In the genomic region with DNA sequence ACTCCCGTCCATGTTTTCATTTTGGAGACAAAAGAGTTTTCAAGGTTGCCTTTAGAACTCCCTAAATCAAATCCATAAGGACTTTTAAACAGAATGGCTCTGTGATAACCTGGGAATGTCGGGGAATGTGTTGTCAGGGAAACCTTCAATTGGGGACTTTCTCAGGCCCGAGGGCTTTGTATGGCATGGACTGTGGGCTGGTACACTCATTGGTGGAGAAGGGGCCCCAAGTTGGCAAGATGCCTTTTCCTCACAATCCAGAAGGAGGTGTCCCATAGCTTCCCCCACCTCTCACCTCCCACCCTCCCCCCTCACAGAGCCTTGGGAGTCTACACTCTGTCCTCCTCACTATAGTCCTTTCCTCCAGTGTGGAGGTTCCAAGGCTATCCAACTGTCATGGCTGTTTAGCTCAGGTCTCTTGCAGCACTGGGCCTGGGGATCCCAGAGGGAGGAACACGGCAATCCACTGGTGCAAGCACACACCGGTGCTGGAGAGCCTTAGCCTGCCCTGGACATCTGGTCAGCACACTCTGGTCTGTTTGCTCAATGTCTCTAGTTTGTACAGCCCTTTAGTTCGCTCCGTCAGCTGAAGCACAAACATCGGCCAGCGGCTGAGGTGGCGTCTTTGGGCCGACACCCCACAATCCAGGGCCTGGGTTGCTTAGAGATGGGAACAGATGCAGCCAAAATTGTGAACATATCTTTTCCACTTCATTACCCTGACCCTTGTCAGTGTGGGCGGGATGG, we compare ENCODE assay signal across 8 mouse cellular contexts. TPM values are rescaled to one million over a fixed set of nuclear protein-coding genes. Genes with fewer than 3 reads are reported as not detected.
DNase-seq lines count a peak whose midpoint lies in the region; ATAC-seq and TF ChIP-seq lines count a peak whose summit lies in the region.

No protein-coding gene starts in this region.

- H3K27ac ChIP-seq in liver, embryonic 12.5 days = 0 out of 2 replicates have a peak overlapping the region, but pooled peaks have one; percentile 24
- peak overlapping the region; percentile 73 for H3K27ac ChIP-seq in heart, adult 2 months
- no peak overlapping the region for H3K27ac ChIP-seq in limb, embryonic 13.5 days
- H3K27ac ChIP-seq in stomach, embryonic 14.5 days (ENCODE audit: low read length) = peak overlapping the region; percentile 23; the same call in 1 of the 2 replicates
- H3K27ac ChIP-seq in thymus, adult 2 months (ENCODE audit: control insufficient read depth, insufficient read depth, low read length) = no peak overlapping the region

- H3K4me1 ChIP-seq in liver, embryonic 12.5 days = peaks cover 40% of the 10 kb centered on the region
- H3K4me1 ChIP-seq in heart, adult 2 months (ENCODE audit: control insufficient read depth, insufficient read depth, low read length) = peaks cover 12% of the 10 kb centered on the region
- H3K4me1 ChIP-seq in limb, embryonic 13.5 days = peaks cover 40% of the 10 kb centered on the region
- H3K4me1 ChIP-seq in stomach, embryonic 14.5 days (ENCODE audit: control insufficient read depth, insufficient read depth, low read length) = peaks cover 39% of the 10 kb centered on the region
- H3K4me1 ChIP-seq in thymus, adult 2 months (replicated peaks; ENCODE audit: control insufficient read depth, insufficient read depth, low read length) = peaks cover 5% of the 10 kb centered on the region

- TF ChIP-seq POLR2A in heart, adult 2 months (IDR thresholded peaks at IDR 0.05; ENCODE audit: insufficient read depth, low read depth, low read length) = no peak
- TF ChIP-seq POLR2A in thymus, adult 2 months (IDR thresholded peaks at IDR 0.05; ENCODE audit: control insufficient read depth, extremely low read depth, insufficient read depth, low read length, poor library complexity) = no peak

- no peak overlapping the region for H3K4me3 ChIP-seq in liver, embryonic 12.5 days
- no peak overlapping the region for H3K4me3 ChIP-seq in heart, adult 2 months
- H3K4me3 ChIP-seq in limb, embryonic 13.5 days = no peak overlapping the region
- no peak overlapping the region for H3K4me3 ChIP-seq in stomach, embryonic 14.5 days (ENCODE audit: low read depth, low read length)
- H3K4me3 ChIP-seq in thymus, adult 2 months (ENCODE audit: control insufficient read depth, insufficient read depth, low read length) = no peak overlapping the region

- no peaks in the 10 kb centered on the region for H3K9me3 ChIP-seq in liver, embryonic 12.5 days (replicated peaks)
- no peaks in the 10 kb centered on the region for H3K9me3 ChIP-seq in limb, embryonic 13.5 days
- H3K9me3 ChIP-seq in stomach, embryonic 14.5 days (ENCODE audit: control insufficient read depth, low read depth, low read length) = no peaks in the 10 kb centered on the region

- ATAC-seq in liver, embryonic 12.5 days = no peak
- no peak for ATAC-seq in limb, embryonic 13.5 days (ENCODE audit: low FRiP score, low read depth)
- ATAC-seq in stomach, embryonic 14.5 days (ENCODE audit: insufficient number of reproducible peaks, insufficient read depth, low FRiP score, low read depth) = no peak
- no peak for ATAC-seq in megakaryocyte, adult 5-6 weeks (ENCODE audit: poor library complexity, severe bottlenecking)

- H3K9ac ChIP-seq in liver, embryonic 12.5 days = no peak overlapping the region
- no peak overlapping the region for H3K9ac ChIP-seq in heart, adult 2 months (ENCODE audit: low read depth, low read length)
- H3K9ac ChIP-seq in limb, embryonic 13.5 days = 0 out of 2 replicates have a peak overlapping the region, but pooled peaks have one; percentile 4
- no peak overlapping the region for H3K9ac ChIP-seq in stomach, embryonic 14.5 days (replicated peaks; ENCODE audit: low read depth, low read length)

- no peak for TF ChIP-seq EP300 in heart, adult 2 months (IDR thresholded peaks at IDR 0.05; ENCODE audit: insufficient read depth, low read depth, low read length)

- no peak overlapping the region for H3K4me2 ChIP-seq in liver, embryonic 12.5 days
- no peak overlapping the region for H3K4me2 ChIP-seq in limb, embryonic 13.5 days (replicated peaks)
- H3K4me2 ChIP-seq in stomach, embryonic 14.5 days (replicated peaks; ENCODE audit: low read depth, low read length) = no peak overlapping the region

- no peak for TF ChIP-seq CTCF in heart, adult 2 months (IDR thresholded peaks at IDR 0.05)
- no peak for TF ChIP-seq CTCF in thymus, adult 2 months (IDR thresholded peaks at IDR 0.05; ENCODE audit: borderline replicate concordance, control insufficient read depth, extremely low read depth, insufficient read depth, low read length, poor library complexity)

- WGBS in liver, embryonic 12.5 days (ENCODE audit: insufficient replicate concordance) = 68% methylated on average over 12 of the region's 12 CpGs
- WGBS in heart, adult 2 months = 82% methylated on average over 12 of the region's 12 CpGs
- WGBS in limb, embryonic 13.5 days = 64% methylated on average over 12 of the region's 12 CpGs
- 59% methylated on average over 12 of the region's 12 CpGs for WGBS in stomach, embryonic 14.5 days
- 91% methylated on average over 12 of the region's 12 CpGs for WGBS in thymus, adult 2 months

- intact Hi-C loops in heart, adult 2 months (cut with DNase I) = no loop called here

- no peaks in the 10 kb centered on the region for H3K36me3 ChIP-seq in liver, embryonic 12.5 days
- no peaks in the 10 kb centered on the region for H3K36me3 ChIP-seq in heart, adult 2 months (ENCODE audit: control insufficient read depth, insufficient read depth, low read length)
- no peaks in the 10 kb centered on the region for H3K36me3 ChIP-seq in limb, embryonic 13.5 days
- no peaks in the 10 kb centered on the region for H3K36me3 ChIP-seq in stomach, embryonic 14.5 days (ENCODE audit: control insufficient read depth, insufficient read depth, low read length)
- peaks cover 46% of the 10 kb centered on the region for H3K36me3 ChIP-seq in thymus, adult 2 months (ENCODE audit: control insufficient read depth, insufficient read depth, low read length)

- H3K79me2 ChIP-seq in heart, adult 2 months (replicated peaks; ENCODE audit: control insufficient read depth, insufficient read depth, low read length) = no peaks in the 10 kb centered on the region

- DNase-seq in liver = no peak
- peak; percentile 51 to 75 for DNase-seq in heart, adult 2 months
- no peak for DNase-seq in kidney, postnatal 10 days
- DNase-seq in thymus, adult 2 months = no peak

- H3K27me3 ChIP-seq in liver, embryonic 12.5 days (replicated peaks) = no peaks in the 10 kb centered on the region
- no peaks in the 10 kb centered on the region for H3K27me3 ChIP-seq in heart, adult 2 months (ENCODE audit: control insufficient read depth, insufficient read depth, low read length)
- H3K27me3 ChIP-seq in limb, embryonic 13.5 days = no peaks in the 10 kb centered on the region
- H3K27me3 ChIP-seq in stomach, embryonic 14.5 days (ENCODE audit: control insufficient read depth, insufficient read depth, low read length) = no peaks in the 10 kb centered on the region
- no peaks in the 10 kb centered on the region for H3K27me3 ChIP-seq in thymus, adult 2 months (ENCODE audit: control insufficient read depth, insufficient read depth, low read length)

RNA-seq across cellular contexts. Expression of gene Slc43a2, which starts 18.9 kb away (rescaled TPM):
- polyA plus RNA-seq in liver, embryonic 12.5 days (2016; fragmentation: Nextera tagmentation; extraction: Ambion mirVana) = 5.9 and 6.3 TPM in 2 replicates
- 10 to 100 TPM; 13.7 to 14.6 TPM for total RNA-seq in heart, adult 2 months (2021)
- 13.1 and 13.6 TPM in 2 replicates for polyA plus RNA-seq in heart, adult 2 months (2012; rRNA removed)
- polyA plus RNA-seq in limb, embryonic 13.5 days (2015; fragmentation: Nextera tagmentation; extraction: Ambion mirVana) = 4.8 TPM in 2 replicates
- 4.0 and 5.1 TPM in 2 replicates for polyA plus RNA-seq in stomach, embryonic 14.5 days (2014; fragmentation: Nextera tagmentation; extraction: Ambion mirVana)
- total RNA-seq in megakaryocyte, adult 5-6 weeks (2015) = 30.6 and 32.3 TPM in 2 replicates
- total RNA-seq in megakaryocyte, adult 5-6 weeks (2017) = 32.2 and 33.5 TPM in 2 replicates
- 207 and 214 TPM in 2 replicates for polyA plus RNA-seq in thymus, adult 2 months (2012; rRNA removed)

RNA-seq across cellular contexts. Expression of gene Scarf1, which starts 37.0 kb away (rescaled TPM):
- 5.2 TPM in 2 replicates for polyA plus RNA-seq in liver, embryonic 12.5 days (2016; fragmentation: Nextera tagmentation; extraction: Ambion mirVana)
- 1 to 10 TPM; 7.6 to 8.5 TPM for total RNA-seq in heart, adult 2 months (2021)
- 18.1 and 21.6 TPM in 2 replicates for polyA plus RNA-seq in heart, adult 2 months (2012; rRNA removed)
- polyA plus RNA-seq in limb, embryonic 13.5 days (2015; fragmentation: Nextera tagmentation; extraction: Ambion mirVana) = 6.0 and 6.6 TPM in 2 replicates
- polyA plus RNA-seq in stomach, embryonic 14.5 days (2014; fragmentation: Nextera tagmentation; extraction: Ambion mirVana) = 4.8 and 5.4 TPM in 2 replicates
- total RNA-seq in megakaryocyte, adult 5-6 weeks (2015) = 0.41 and 1.1 TPM in 2 replicates
- total RNA-seq in megakaryocyte, adult 5-6 weeks (2017) = 0.66 and 0.85 TPM in 2 replicates
- 4.7 and 4.8 TPM in 2 replicates for polyA plus RNA-seq in thymus, adult 2 months (2012; rRNA removed)

RNA-seq across cellular contexts. Expression of gene Pitpna, which starts 37.5 kb away (rescaled TPM):
- 65.7 and 69.3 TPM in 2 replicates for polyA plus RNA-seq in liver, embryonic 12.5 days (2016; fragmentation: Nextera tagmentation; extraction: Ambion mirVana)
- 10 to 100 TPM; 96.6 to 99.1 TPM for total RNA-seq in heart, adult 2 months (2021)
- 57.2 and 95.9 TPM in 2 replicates for polyA plus RNA-seq in heart, adult 2 months (2012; rRNA removed)
- polyA plus RNA-seq in limb, embryonic 13.5 days (2015; fragmentation: Nextera tagmentation; extraction: Ambion mirVana) = 60.9 and 62.5 TPM in 2 replicates
- polyA plus RNA-seq in stomach, embryonic 14.5 days (2014; fragmentation: Nextera tagmentation; extraction: Ambion mirVana) = 74.4 and 91.8 TPM in 2 replicates
- total RNA-seq in megakaryocyte, adult 5-6 weeks (2015) = 387 and 430 TPM in 2 replicates
- 178 and 226 TPM in 2 replicates for total RNA-seq in megakaryocyte, adult 5-6 weeks (2017)
- 99.7 and 108 TPM in 2 replicates for polyA plus RNA-seq in thymus, adult 2 months (2012; rRNA removed)

RNA-seq across cellular contexts. Expression of gene Rilp, which starts 40.5 kb away (rescaled TPM):
- 0.89 and 1.2 TPM in 2 replicates for polyA plus RNA-seq in liver, embryonic 12.5 days (2016; fragmentation: Nextera tagmentation; extraction: Ambion mirVana)
- 10 to 100 TPM; 40.5 to 48.8 TPM for total RNA-seq in heart, adult 2 months (2021)
- 39.2 and 62.0 TPM in 2 replicates for polyA plus RNA-seq in heart, adult 2 months (2012; rRNA removed)
- 0.34 and 0.66 TPM in 2 replicates for polyA plus RNA-seq in limb, embryonic 13.5 days (2015; fragmentation: Nextera tagmentation; extraction: Ambion mirVana)
- 0.32 and 0.60 TPM in 2 replicates for polyA plus RNA-seq in stomach, embryonic 14.5 days (2014; fragmentation: Nextera tagmentation; extraction: Ambion mirVana)
- total RNA-seq in megakaryocyte, adult 5-6 weeks (2015) = 0.98 and 1.2 TPM in 2 replicates
- 0.55 and 1.8 TPM in 2 replicates for total RNA-seq in megakaryocyte, adult 5-6 weeks (2017)
- 3.0 and 3.2 TPM in 2 replicates for polyA plus RNA-seq in thymus, adult 2 months (2012; rRNA removed)

Comparison
In these comparisons a context has a peak if more than half of its experiments do, and no peak if none do; other contexts are left out.
1. H3K27ac ChIP-seq: peak in liver, embryonic 12.5 days (single experiment), heart, adult 2 months (single experiment) and stomach, embryonic 14.5 days (single experiment); none in limb, embryonic 13.5 days (single experiment) and thymus, adult 2 months (single experiment).
2. DNase-seq: peak in heart, adult 2 months (2 of 2); none in liver (single experiment), kidney, postnatal 10 days (single experiment) and thymus, adult 2 months (single experiment).
3. RNA of gene Slc43a2, which starts 18.9 kb away (polyA plus RNA-seq): 207 to 214 TPM in thymus, adult 2 months; 13.1 to 13.6 TPM in heart, adult 2 months, 5.9 to 6.3 TPM in liver, embryonic 12.5 days, 4.0 to 5.1 TPM in stomach, embryonic 14.5 days and 4.8 TPM in limb, embryonic 13.5 days; every median in the first group is over 10 times any median in the second.